Mouse (Mus musculus) CH12.LX (cell line): ENCODE results near the gene Lrrc42. TPM values are rescaled to one million over a fixed set of nuclear protein-coding genes. Genes with fewer than 3 reads are reported as not detected.

Experiments
- DNase-seq: peaks from one replicate; pipeline ENCODE4 v3.0.0-alpha.2; 2013; ENCODE audit errors: extremely low read depth
- H3K27ac ChIP-seq: 2 replicates; pipeline ENCODE4 v1.5.1; 2012; ENCODE audit warnings: low read depth, mild to moderate bottlenecking, control low read depth, moderate library complexity; ENCODE audit not compliant: insufficient read depth
- H3K27me3 ChIP-seq: replicated peaks from 2 replicates; pipeline ENCODE3; 2012; ENCODE audit warnings: inconsistent platforms
- H3K36me3 ChIP-seq, 2 experiments: replicated peaks in 1 of 2; 2 replicates each; pipeline versions ENCODE3 to v1.6.1; 2012; ENCODE audit warnings: inconsistent platforms in 1 of 2, low read length in 1 of 2, mild to moderate bottlenecking in 1 of 2, mixed read lengths in 1 of 2, moderate library complexity in 1 of 2; ENCODE audit not compliant: control insufficient read depth in 1 of 2, insufficient read depth in 1 of 2
- H3K4me1 ChIP-seq, 2 experiments: 2 replicates each; pipeline ENCODE4 v1.6.1; 2012; ENCODE audit warnings: inconsistent platforms in 1 of 2, moderate library complexity in 1 of 2; ENCODE audit not compliant: insufficient read depth in 2 of 2, control insufficient read depth in 1 of 2
- H3K4me2 ChIP-seq: 2 replicates; pipeline ENCODE4 v1.6.1; 2012; ENCODE audit warnings: low read depth, mild to moderate bottlenecking, control low read depth; ENCODE audit not compliant: poor library complexity, insufficient read depth, severe bottlenecking
- H3K4me3 ChIP-seq, 3 experiments: fragments of 150-350 bp in 1 of 3; sonication (generic) in 1 of 3; replicated peaks in 1 of 3; 2 replicates each; pipeline versions ENCODE3 to v1.5.1; 2011 to 2012; ENCODE audit warnings: low read depth in 2 of 3, low read length in 2 of 3, mild to moderate bottlenecking in 2 of 3, moderate library complexity in 2 of 3, control low read depth in 1 of 3, improper control_type of control experiment in 1 of 3, inconsistent platforms in 1 of 3, mixed read lengths in 1 of 3; ENCODE audit not compliant: poor library complexity in 1 of 3
- H3K79me2 ChIP-seq: replicated peaks from 2 replicates; pipeline ENCODE4 v1.6.1; 2012; ENCODE audit warnings: mild to moderate bottlenecking, moderate library complexity; ENCODE audit not compliant: control insufficient read depth, poor library complexity, insufficient read depth, severe bottlenecking; ENCODE audit errors: extremely low read depth
- H3K9ac ChIP-seq: 2 replicates; pipeline ENCODE4 v1.6.1; 2012; ENCODE audit warnings: low read depth, mild to moderate bottlenecking, control low read depth, moderate library complexity; ENCODE audit not compliant: insufficient read depth
- H3K9me3 ChIP-seq: replicated peaks from 2 replicates; pipeline ENCODE3; 2012; ENCODE audit warnings: low read length, inconsistent platforms, mixed read lengths
- BHLHE40 ChIP-seq: IDR thresholded peaks from 2 replicates; pipeline ENCODE4 v1.6.1; 2011; ENCODE audit warnings: mild to moderate bottlenecking, low read depth, low read length, improper control_type of control experiment
- CHD1 ChIP-seq: IDR thresholded peaks from 2 replicates; pipeline ENCODE4 v1.6.1; 2012; ENCODE audit warnings: low read depth, low read length, improper control_type of control experiment, inconsistent platforms
- CTCF ChIP-seq, 2 experiments: IDR thresholded peaks in 1 of 2; conservative IDR thresholded peaks in 1 of 2; 2 replicates each; pipeline ENCODE4 v1.5.1; 2011 to 2012; ENCODE audit warnings: low read depth in 2 of 2, low read length in 2 of 2, improper control_type of control experiment in 1 of 2, inconsistent platforms in 1 of 2, mild to moderate bottlenecking in 1 of 2, moderate library complexity in 1 of 2
- E2F4 ChIP-seq: IDR thresholded peaks from 2 replicates; pipeline ENCODE4 v1.6.1; 2011; ENCODE audit warnings: low read depth, low read length, improper control_type of control experiment; ENCODE audit not compliant: insufficient replicate concordance
- EP300 ChIP-seq: IDR thresholded peaks from 2 replicates; pipeline ENCODE4 v1.6.1; 2011; ENCODE audit warnings: low read length, improper control_type of control experiment
- GABPA ChIP-seq: IDR thresholded peaks from 2 replicates; pipeline ENCODE4 v1.6.1; 2012; ENCODE audit warnings: low read depth, low read length, improper control_type of control experiment, inconsistent platforms; ENCODE audit not compliant: insufficient replicate concordance
- HCFC1 ChIP-seq: IDR thresholded peaks from 2 replicates; pipeline ENCODE4 v1.6.1; 2012; ENCODE audit warnings: low read depth, mild to moderate bottlenecking, inconsistent platforms, low read length, improper control_type of control experiment
- JUN ChIP-seq: IDR thresholded peaks from 2 replicates; pipeline ENCODE4 v1.6.1; 2011; ENCODE audit warnings: low read depth, mild to moderate bottlenecking, low read length, improper control_type of control experiment, moderate library complexity; ENCODE audit not compliant: insufficient read depth
- JUND ChIP-seq: conservative IDR thresholded peaks from 2 replicates; pipeline ENCODE4 v1.6.1; 2011; ENCODE audit warnings: low read depth, low read length, improper control_type of control experiment
- MAFK ChIP-seq: IDR thresholded peaks from 2 replicates; pipeline ENCODE4 v1.6.1; 2011; ENCODE audit warnings: low read length, improper control_type of control experiment; ENCODE audit not compliant: insufficient replicate concordance
- MAZ ChIP-seq: IDR thresholded peaks from 2 replicates; pipeline ENCODE4 v1.6.1; 2012; ENCODE audit warnings: low read depth, mild to moderate bottlenecking, inconsistent platforms, low read length, improper control_type of control experiment, moderate library complexity
- MEF2A ChIP-seq: IDR thresholded peaks from 2 replicates; pipeline ENCODE4 v1.6.1; 2014; ENCODE audit warnings: low read depth, mild to moderate bottlenecking, inconsistent platforms, low read length, improper control_type of control experiment, borderline replicate concordance
- MYC ChIP-seq: IDR thresholded peaks from 2 replicates; pipeline ENCODE4 v1.6.1; 2011; ENCODE audit warnings: low read depth, mild to moderate bottlenecking, improper control_type of control experiment, low read length
- NELFE ChIP-seq: IDR thresholded peaks from 2 replicates; pipeline ENCODE4 v1.6.1; 2011; ENCODE audit warnings: low read depth, low read length, improper control_type of control experiment
- PAX5 ChIP-seq: IDR thresholded peaks from 2 replicates; pipeline ENCODE4 v1.6.1; 2012; ENCODE audit warnings: low read length, inconsistent platforms, mixed read lengths
- POLR2A ChIP-seq: IDR thresholded peaks from 2 replicates; pipeline ENCODE4 v1.6.1; 2011; ENCODE audit warnings: low read depth, mild to moderate bottlenecking, improper control_type of control experiment, low read length
- POLR2AphosphoS2 ChIP-seq: IDR thresholded peaks from 2 replicates; pipeline ENCODE4 v1.6.1; 2011; ENCODE audit warnings: low read depth, low read length, improper control_type of control experiment
- RCOR1 ChIP-seq: conservative IDR thresholded peaks from 2 replicates; pipeline ENCODE4 v1.6.1; 2012; ENCODE audit warnings: low read depth, mild to moderate bottlenecking, inconsistent platforms, low read length, improper control_type of control experiment
- SMC3 ChIP-seq: IDR thresholded peaks from 2 replicates; pipeline ENCODE4 v1.6.1; 2011; ENCODE audit warnings: low read depth, low read length, improper control_type of control experiment
- TBP ChIP-seq: conservative IDR thresholded peaks from 2 replicates; pipeline ENCODE4 v1.6.1; 2011; ENCODE audit warnings: low read depth, low read length, improper control_type of control experiment
- UBTF ChIP-seq: IDR thresholded peaks from 2 replicates; pipeline ENCODE4 v1.6.1; 2012; ENCODE audit warnings: low read depth, mild to moderate bottlenecking, inconsistent platforms, low read length, improper control_type of control experiment, moderate library complexity
- USF2 ChIP-seq: conservative IDR thresholded peaks from 2 replicates; pipeline ENCODE4 v1.6.1; 2011; ENCODE audit warnings: low read depth, low read length, improper control_type of control experiment
- ZC3H11A ChIP-seq: IDR thresholded peaks from 2 replicates; pipeline ENCODE4 v1.6.1; 2012; ENCODE audit warnings: low read depth, mild to moderate bottlenecking, inconsistent platforms, low read length, improper control_type of control experiment
- ZKSCAN1 ChIP-seq: IDR thresholded peaks from 2 replicates; pipeline ENCODE4 v1.6.1; 2012; ENCODE audit warnings: low read depth, inconsistent platforms, low read length, improper control_type of control experiment, borderline replicate concordance
- ZNF384 ChIP-seq: IDR thresholded peaks from 2 replicates; pipeline ENCODE4 v1.6.1; 2012; ENCODE audit warnings: low read depth, low read length, improper control_type of control experiment, inconsistent platforms
- dilution Hi-C: fragments of 300-500 bp; cut with MboI; formaldehyde crosslinking; loops from 2 replicates; pipeline ENCODE4 v1.14.3; 2020; ENCODE audit warnings: low sequenced_read_pairs; ENCODE audit not compliant: extremely low pct_unique_long_range_greater_than_20kb, extremely low pct_ligation_motif_present
- in situ Hi-C: fragments of 300-500 bp; cut with MboI; formaldehyde crosslinking; loops from 3 replicates; pipeline ENCODE4 v1.14.3; 2019; ENCODE audit warnings: low sequenced_read_pairs, low pct_ligation_motif_present, low pct_unique_long_range_greater_than_20kb, mixed read lengths
- polyA plus RNA-seq: library from polyadenylated mRNA; unstranded; fragments of >175 nt; gene quantifications from 2 replicates; pipeline ENCODE4 v1.2.1, GENCODE M21; 2012; ENCODE audit warnings: low read depth; ENCODE audit not compliant: insufficient read length
- total RNA-seq, 2 experiments: library from RNA; depleted of rRNA; stranded (reverse); fragments of 300-350 nt in 1 of 2; fragments of >200 nt in 1 of 2; gene quantifications; 2 replicates each; pipeline ENCODE4 v1.2.3; 2012 to 2014

Lrrc42 gene
- total and polyA plus RNA-seq, 3 experiments: 13.0 to 48.2 (median 24.9) TPM

- peaks cover 8 to 38% of the 10 kb centered on the region in 2 experiments for H3K36me3 ChIP-seq
- H3K4me2 ChIP-seq: no peak overlapping the region
- H3K9me3 ChIP-seq: no peaks in the 10 kb centered on the region
- H3K27ac ChIP-seq: no peak overlapping the region
- peaks cover 7 to 54% of the 10 kb centered on the region in 2 experiments; a peak in 3 of 4 replicates for H3K4me1 ChIP-seq
- peaks cover under 1% of the 10 kb centered on the region; the same call in 1 of the 2 replicates for H3K79me2 ChIP-seq
- in situ Hi-C loops (no loop called here), dilution Hi-C loops (no loop called here)
- no peak overlapping the region for H3K9ac ChIP-seq
- DNase-seq: no peak
- no peaks in the 10 kb centered on the region for H3K27me3 ChIP-seq
- TF ChIP-seq TBP (no peak), ZKSCAN1 (no peak), MAZ (no peak), E2F4 (no peak), UBTF (no peak), MEF2A (no peak), USF2 (no peak), JUND (no peak), ZNF384 (no peak), CTCF (conservative IDR thresholded peaks at IDR 0.05 in 1 of 2, IDR thresholded peaks at IDR 0.05 in 1 of 2; ENCODE audit: low read depth in 2 of 2, low read length in 2 of 2) (no peak), RCOR1 (no peak), HCFC1 (no peak), GABPA (no peak), EP300 (no peak), JUN (no peak), NELFE (no peak), PAX5 (no peak), MYC (no peak)
- no peak overlapping the region for H3K4me3 ChIP-seq
These were observed 6.2 kb downstream of the Lrrc42 start for GRCm38 (mm10) chr4:107247110-107247509.

GRCm38 (mm10) chr4:107246040-107246439, 7.3 kb downstream of the Lrrc42 start:
- Histone ChIP-seq H3K9ac (no peak overlapping the region), H3K9me3 (no peaks in the 10 kb centered on the region), H3K4me1 (peaks cover 7 to 44% of the 10 kb centered on the region in 2 experiments; a peak in 3 of 4 replicates), H3K36me3 (peaks cover 8 to 46% of the 10 kb centered on the region in 2 experiments), H3K79me2 (no peaks in the 10 kb centered on the region; the same call in 1 of the 2 replicates), H3K4me2 (no peak overlapping the region), H3K27ac (no peak overlapping the region), H3K4me3 (no peak overlapping the region), H3K27me3 (no peaks in the 10 kb centered on the region)
- in situ Hi-C loops: no loop called here
- DNase-seq: no peak
- dilution Hi-C loops: no loop called here
- no peak for TF ChIP-seq POLR2A
- no peak for TF ChIP-seq SMC3
- no peak for TF ChIP-seq UBTF
- no peak for TF ChIP-seq CHD1
- TF ChIP-seq MAFK: no peak
- no peak for TF ChIP-seq ZC3H11A
- TF ChIP-seq JUN: no peak
- no peak for TF ChIP-seq BHLHE40
- no peak for TF ChIP-seq POLR2AphosphoS2
- no peak for TF ChIP-seq USF2
